Mouse (Mus musculus) urinary bladder, postnatal 14 days (tissue): Measurements from ENCODE around the gene Sppl2c.
"Not testable (repeated sequence)": the region's sequence is repeated elsewhere in the genome, so short reads cannot be mapped to it uniquely, and the experiment has no call there.

Experiments
- DNase-seq: peaks from one replicate; pipeline ENCODE4 v3.0.0; 2021; ENCODE audit warnings: low spot score

Gene Sppl2c

DNA sequence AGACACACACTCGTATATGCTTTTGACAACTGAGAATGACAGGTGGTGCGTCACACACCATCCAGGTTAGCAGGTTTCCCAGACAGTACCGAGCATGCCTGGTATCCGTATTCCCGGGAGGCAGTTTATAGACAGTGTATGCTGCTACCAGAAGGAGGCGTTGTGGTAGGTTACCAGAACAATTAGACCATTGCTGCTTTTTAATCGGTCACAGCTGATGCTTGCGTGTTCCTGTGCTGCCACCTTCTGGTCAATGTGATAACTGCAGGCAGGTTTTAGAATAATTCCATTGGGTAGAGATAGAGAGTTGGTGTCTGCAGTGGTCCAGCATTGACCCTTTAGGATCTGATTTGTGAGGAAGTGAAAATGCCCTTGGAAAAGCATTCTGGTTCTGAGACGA, 9.7 kb downstream of the Sppl2c start:
- DNase-seq: peak; percentile 75

DNA sequence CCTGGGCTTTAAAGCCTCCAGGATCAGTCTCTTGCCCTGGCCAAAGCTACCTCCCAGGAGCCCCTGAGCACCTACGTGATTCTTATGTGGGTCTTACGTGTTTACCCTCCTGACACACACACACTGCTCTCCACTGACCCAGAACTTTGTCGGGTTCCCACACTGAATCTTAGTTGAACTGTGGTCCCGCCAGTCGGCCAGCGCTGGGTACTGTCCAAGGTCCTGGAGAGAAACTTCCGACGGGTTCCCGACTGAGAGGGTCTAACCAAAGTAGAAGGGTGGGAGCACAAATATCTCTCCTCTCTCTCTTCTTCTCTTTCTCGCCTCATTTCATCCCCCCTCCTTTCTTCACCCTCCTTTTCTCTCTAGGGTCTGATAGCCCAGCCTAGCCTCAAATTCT, 11.7 kb downstream of the Sppl2c start:
- DNase-seq: peak; percentile 36

DNA sequence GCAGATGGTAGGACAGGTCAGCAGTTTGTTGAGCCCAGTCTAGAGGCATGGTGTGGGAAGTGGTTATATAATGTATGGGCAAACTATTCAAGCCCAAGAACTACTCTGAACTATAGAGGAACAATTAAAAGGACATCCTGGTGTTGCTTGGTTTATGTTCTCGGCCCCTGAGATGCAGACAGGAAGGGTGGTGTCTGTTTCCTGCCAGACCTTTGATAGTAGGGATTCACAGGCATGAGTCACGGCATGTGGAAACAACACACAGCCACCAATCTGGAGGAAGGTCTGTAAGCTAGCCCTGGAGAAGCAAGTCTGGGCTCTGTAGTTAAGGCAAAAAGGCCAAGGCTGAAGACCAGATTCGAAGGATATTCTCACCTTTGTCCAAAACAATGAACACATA, 17.1 kb downstream of the Sppl2c start:
- DNase-seq: no peak

DNA sequence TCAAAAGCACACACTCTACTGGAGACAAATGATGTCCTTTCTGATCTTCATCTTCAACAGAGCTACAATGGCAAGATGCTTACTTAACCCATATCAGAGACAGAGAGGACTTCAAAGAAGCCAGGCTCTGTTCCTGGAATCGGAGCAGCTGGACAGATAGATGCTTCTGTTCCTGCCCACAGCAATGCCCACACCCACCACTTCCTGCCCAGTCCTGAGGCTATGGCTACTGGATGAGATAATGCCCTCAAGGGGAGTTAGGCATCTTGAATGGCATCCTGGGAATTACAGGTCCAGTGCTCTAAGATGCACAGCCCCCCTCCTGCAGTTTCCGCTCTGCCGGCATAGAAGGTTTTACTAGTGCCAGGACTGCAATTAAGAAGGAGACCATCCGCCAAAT, 20.4 kb downstream of the Sppl2c start:
- DNase-seq: no peak

- DNase-seq: no peak
Observed at GRCm38 (mm10) chr11:104209041-104209440, 22.9 kb downstream of the Sppl2c start.

DNA sequence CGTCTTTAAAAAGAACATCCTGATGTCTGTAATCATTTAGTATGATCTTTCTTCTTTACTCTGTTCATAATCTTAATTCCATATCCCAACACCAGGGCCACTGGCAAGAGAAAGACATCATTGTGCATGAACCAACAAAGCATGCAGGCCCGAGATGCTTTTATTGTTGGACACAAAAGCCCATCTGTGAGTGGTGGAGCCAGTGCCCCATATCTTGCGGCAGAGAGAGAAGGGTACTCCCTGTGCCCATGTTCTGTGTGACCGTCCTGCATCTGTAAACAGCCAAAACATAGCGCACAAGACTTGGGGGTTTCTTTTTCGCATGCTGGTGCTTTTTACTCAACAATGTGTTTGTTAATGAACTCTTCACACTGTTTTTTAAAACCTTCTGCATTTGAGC, 25.1 kb downstream of the Sppl2c start:
- DNase-seq: no peak

- not testable (repeated sequence) for DNase-seq
Observed at GRCm38 (mm10) chr11:104214128-104214527, 28.0 kb downstream of the Sppl2c start.

GRCm38 (mm10) chr11:104218075-104218474, 31.9 kb downstream of the Sppl2c start:
- DNase-seq: no peak

DNA sequence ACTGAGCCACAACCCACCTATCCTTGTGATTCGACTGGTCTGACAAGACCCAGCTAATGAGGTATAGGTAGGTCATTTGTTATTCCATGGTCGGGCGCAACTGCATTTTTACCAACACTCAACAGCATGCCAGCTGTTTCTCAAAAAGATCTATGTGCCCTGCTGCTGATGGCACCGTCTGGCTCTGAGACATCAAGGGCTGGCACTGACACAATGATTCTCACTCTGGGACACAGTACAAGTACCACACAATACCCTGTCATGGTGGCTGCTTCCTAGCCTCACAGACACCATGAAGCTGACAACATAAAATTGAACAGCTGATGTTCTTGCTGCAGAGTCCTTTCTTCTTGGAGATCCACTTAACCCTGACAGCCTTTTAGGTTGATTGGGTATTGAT, 34.2 kb downstream of the Sppl2c start:
- no peak for DNase-seq

GRCm38 (mm10) chr11:104221751-104222150, 35.6 kb downstream of the Sppl2c start:
- no peak for DNase-seq

DNA sequence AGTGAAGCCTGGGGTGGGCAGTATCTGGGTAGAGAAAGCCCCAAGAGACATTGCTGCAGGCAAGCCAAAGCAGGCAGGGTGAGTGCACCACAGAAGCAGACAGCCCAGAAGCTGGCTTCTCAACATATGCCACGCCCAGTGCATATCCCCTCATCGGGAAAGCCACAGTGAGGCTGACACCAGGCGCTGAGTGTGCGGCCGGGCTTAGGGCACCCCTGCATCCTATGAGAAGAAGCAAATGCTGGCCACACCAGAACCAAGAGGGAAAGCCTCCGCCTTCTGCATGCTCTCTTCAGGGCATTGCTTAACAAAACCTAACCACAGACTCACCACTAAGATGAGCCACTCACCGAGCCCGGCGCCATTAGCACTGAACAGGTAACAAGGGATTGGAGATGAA, 37.2 kb downstream of the Sppl2c start:
- DNase-seq: no peak

DNA sequence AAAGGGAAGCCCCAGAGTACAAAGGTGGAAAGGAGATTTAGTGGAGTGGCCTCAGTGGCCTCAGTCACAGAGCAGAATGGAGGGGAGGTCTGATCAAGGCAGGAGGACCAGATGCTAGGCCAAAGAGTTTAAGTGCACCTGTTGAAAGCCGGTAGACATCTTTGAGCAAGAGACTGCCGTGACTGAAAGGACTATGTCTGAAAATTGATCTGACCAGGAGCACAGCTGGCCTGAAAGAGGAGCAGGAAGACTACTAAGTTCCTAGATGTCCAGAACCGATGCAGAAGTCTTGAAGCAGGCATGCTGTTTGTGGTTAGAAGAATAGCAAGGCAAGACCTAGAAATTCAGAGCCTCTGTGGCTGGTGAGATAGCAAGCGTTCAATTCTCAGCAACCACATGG, 43.3 kb downstream of the Sppl2c start:
- no peak for DNase-seq

DNA sequence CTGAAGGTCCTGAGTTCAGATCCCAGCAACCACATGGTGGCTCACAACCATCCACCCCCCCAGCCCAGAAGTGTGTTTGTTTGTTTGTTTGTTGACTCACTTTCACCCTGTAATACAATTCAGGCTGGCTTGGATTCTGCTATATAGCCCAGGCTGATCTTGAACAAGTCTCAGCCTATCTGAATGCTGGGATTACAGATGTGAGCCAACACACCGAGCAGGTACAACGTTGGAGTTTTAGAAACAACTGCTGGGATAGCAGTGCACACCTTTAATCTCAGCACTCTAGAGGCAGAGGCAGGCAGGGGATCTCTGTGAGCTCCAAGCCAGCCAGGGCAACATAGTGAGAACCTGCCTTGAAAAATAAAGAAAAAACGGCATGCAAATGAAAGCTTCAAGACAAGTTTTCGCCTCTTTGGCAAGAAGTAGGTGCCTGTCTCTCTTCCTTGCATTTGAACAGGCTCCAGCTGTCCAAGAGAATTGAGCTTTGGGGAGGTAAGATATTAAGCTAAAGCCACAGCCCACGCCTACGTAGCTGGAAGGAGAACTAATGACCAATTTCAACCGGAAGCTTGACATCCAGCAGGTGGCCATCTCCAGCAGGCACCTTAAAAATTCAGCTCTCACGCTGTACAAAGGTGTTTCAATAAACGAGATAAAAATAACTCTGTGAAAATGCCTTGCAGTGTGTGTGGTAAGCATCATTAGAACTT, 44.1 kb downstream of the Sppl2c start:
- peak; percentile 10 for DNase-seq

DNA sequence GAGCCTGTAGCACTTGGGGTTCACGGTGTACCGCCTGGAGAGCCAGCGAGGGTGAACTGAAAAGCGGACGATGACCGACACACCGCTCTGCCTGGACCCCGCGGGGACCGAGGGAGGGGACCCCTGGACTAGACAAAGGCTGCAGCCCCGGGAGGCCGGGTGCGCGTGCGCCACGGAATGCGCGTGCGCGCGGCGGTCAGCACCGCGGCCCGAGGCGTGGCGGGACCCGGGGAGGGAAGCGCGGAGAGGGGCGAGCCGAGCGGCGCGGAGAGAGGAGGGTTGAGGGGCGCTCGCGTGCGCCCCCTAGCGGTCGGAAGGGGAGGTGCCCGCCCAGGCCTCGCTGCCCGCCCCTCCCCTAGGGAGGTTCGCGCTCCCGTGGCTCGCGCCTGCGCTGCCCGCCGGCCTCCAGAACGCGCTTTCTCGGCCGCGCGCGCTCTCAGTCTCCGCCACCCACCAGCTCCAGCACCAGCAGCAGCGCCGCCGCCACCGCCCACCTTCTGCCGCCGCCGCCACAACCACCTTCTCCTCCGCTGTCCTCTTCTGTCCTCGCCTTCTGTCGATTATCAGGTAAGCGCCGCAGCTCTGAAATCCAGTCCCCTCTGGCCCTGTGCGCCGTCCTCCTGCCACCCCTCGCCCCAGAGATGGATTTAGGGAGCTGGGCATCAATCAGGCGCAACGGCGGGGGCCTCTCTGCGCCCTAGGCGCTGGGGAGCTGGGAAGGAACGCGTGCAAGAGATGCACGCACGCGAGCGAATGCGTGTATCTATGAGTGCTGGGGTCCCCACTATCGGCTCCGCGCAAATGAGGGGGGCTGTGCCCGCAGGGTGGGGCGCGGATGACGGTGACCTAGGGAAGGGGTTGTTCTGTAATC, 45.1 kb downstream of the Sppl2c start, which contains the start of gene Mapt:
Gene Mapt, plus strand, starts transcription at position 350 of the 871 bp plus-strand sequence.
- DNase-seq: peak; percentile 85

- no peak for DNase-seq
Observed at GRCm38 (mm10) chr11:104232141-104233061, 46.3 kb downstream of the Sppl2c start.

DNA sequence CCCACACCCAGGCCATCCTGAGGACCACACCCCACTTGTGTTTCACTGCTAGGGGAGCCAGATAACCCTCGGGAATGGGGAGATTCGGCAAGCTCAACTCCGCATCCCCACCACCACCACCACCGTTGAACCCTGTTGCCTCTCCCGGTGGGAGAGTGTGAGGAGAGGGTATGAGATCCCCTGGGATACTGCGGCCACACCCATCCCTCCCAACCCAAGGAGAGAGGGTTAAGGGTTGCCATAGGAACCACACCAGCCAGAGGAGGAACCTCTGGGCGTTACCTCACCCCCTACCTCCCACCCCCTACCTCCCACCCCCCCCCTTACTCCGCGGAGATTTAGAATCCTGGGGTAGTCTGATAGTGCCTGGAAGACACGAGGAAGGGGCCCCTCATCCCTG, 47.0 kb downstream of the Sppl2c start:
- DNase-seq: no peak

DNA sequence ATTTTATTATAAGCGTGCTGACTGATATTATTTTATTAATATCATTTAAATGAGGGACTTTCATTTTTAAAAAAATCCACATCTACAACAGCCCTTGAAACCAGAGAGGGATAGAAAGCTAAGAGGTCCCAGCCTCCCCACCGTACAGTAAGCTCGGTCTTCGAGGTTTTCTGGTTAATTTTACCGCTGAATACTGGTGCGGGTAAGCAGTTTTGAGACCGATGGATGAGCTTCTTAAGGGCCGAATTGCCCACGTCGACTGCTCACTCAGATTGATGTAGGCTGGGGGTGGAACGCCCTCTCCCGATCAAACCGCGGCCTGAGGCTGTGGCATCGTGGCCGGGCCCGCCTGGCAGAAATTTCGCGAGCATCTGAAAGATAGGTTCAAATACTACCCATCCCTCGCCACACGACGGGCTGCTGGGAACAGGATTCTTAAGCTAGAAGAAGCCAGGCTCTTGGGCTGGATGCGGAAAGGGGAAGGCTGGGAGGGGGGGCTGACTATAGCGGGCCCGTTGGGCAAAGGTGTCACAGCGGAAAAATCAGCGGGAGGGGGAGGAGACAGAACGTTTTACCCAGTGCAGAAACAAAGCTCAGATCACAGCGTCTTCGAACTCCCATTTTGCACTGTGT, 47.6 kb downstream of the Sppl2c start:
- no peak for DNase-seq

DNA sequence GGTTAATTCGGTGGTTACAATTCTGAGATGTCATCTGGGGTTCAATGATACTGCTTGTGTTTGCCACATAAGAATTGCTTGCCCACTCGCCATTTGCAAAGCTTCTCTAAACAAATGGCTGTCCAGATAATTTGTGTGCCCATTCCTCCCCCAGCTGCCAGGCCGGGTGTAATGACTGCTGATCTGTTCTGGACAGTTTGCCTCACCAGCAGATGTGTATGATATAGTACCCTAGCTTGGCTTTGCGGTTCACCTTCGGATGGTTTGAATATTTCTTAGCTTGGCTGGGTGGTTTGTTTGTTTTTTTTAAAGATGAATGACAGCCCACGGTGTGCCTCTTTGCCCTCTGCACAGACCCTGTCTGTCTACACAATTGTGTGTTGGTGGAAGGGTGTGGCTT, 48.6 kb downstream of the Sppl2c start:
- DNase-seq: no peak

GRCm38 (mm10) chr11:104235881-104236280, 49.8 kb downstream of the Sppl2c start:
- DNase-seq: no peak

DNA sequence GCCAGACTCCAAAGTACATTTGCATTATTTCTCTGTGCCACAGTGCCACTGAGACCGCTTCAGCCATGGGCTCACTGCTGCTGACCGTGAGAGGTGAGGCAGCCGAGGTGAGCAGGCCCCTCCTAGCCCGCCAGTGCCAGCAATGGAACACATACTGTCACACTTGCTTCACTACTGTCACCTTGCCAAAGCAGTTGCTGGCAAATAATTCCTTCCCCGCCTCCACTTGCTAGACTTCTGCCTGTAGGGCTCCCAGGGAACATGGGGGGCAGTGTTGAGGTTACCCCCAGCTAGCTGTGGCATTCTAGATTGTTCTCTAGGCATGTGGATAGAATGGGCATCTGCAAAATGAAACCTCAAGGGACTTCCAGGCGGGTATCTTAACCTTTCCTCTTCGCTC, 51.1 kb downstream of the Sppl2c start:
- DNase-seq: no peak

GRCm38 (mm10) chr11:104237958-104238747, 52.0 kb downstream of the Sppl2c start:
- DNase-seq: no peak
